Mouse (Mus musculus): ENCODE results near the gene Folr1.

Gene Folr1

GRCm38 (mm10) chr7:101833352-101833751, 37.2 kb downstream of the Folr1 start:
- DNase-seq (ENCODE audit: low spot score in 2 of 2) = no peak

GRCm38 (mm10) chr7:101832372-101832771, 38.2 kb downstream of the Folr1 start:
- DNase-seq (ENCODE audit: low spot score in 2 of 2) = no peak

GRCm38 (mm10) chr7:101831437-101831836, 39.2 kb downstream of the Folr1 start:
- DNase-seq (ENCODE audit: low spot score in 2 of 2) = no peak

GRCm38 (mm10) chr7:101830373-101830772, 40.2 kb downstream of the Folr1 start:
- no peak for DNase-seq (ENCODE audit: low spot score in 2 of 2)

GRCm38 (mm10) chr7:101823758-101824630, 46.6 kb downstream of the Folr1 start:
- no peak for DNase-seq (ENCODE audit: low spot score in 2 of 2)

GRCm38 (mm10) chr7:101822836-101823757, 47.5 kb downstream of the Folr1 start:
- no peak for DNase-seq (ENCODE audit: low spot score in 2 of 2)

- peak in 1 of 2 experiments; percentile 21 for DNase-seq (ENCODE audit: low spot score in 2 of 2)
Measured at GRCm38 (mm10) chr7:101821571-101822501, 48.8 kb downstream of the Folr1 start.

- DNase-seq (ENCODE audit: low spot score in 2 of 2) = no peak
Measured at GRCm38 (mm10) chr7:101820295-101821030, 50.1 kb downstream of the Folr1 start.

- DNase-seq (ENCODE audit: low spot score in 2 of 2) = no peak
Measured at GRCm38 (mm10) chr7:101817861-101818401, 52.7 kb downstream of the Folr1 start, which contains the start of gene Phox2a. Phox2a (plus strand) TSS chr7:101818313.

All from cerebellum, postnatal 4 days (tissue).